Mouse (Mus musculus) right cerebral cortex, postnatal 25 days (tissue): ENCODE data around the gene Gm10840.
"Not testable (repeated sequence)": the region's sequence is repeated elsewhere in the genome, so short reads cannot be mapped to it uniquely, and the experiment has no call there.

Source experiments
- DNase-seq: peaks from one replicate; pipeline ENCODE4 v3.0.0; 2022

The Gm10840 gene

GRCm38 (mm10) chr11:106160841-106161721 is at the start of gene Gm10840, which contains the start of gene Limd2:
Gene Gm10840 (plus strand): TSS chr11:106160850.
Gene Limd2 (minus strand): TSS chr11:106160860.
- peak; percentile 89 for DNase-seq

- DNase-seq: no peak
Observed at GRCm38 (mm10) chr11:106111688-106112087, 49.0 kb upstream of the Gm10840 start.

GRCm38 (mm10) chr11:106122221-106122620 is 38.4 kb upstream of the Gm10840 start:
- DNase-seq: no peak

- DNase-seq: no peak
Observed at GRCm38 (mm10) chr11:106122736-106123135, 37.9 kb upstream of the Gm10840 start.

DNA sequence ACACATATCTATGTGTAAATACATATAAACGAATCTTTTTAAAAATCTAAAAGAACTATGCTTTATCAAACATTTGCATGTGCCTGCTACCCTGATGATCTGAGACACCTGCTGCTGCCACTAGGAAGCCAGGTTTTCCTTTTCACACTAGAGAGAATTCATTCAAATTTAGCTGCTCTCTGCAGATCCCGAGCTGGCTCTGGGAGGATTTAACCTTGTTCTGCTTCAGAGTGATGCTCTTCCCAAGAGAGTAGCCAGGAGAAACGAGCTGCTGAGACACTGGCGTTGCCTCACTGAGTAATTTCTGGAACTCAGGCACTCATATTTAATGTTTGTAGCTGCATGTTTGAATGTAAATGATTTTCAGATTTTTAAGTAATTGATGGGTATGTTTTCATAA is 35.9 kb upstream of the Gm10840 start:
- DNase-seq: no peak

GRCm38 (mm10) chr11:106125827-106126226 is 34.8 kb upstream of the Gm10840 start:
- no peak for DNase-seq

DNA sequence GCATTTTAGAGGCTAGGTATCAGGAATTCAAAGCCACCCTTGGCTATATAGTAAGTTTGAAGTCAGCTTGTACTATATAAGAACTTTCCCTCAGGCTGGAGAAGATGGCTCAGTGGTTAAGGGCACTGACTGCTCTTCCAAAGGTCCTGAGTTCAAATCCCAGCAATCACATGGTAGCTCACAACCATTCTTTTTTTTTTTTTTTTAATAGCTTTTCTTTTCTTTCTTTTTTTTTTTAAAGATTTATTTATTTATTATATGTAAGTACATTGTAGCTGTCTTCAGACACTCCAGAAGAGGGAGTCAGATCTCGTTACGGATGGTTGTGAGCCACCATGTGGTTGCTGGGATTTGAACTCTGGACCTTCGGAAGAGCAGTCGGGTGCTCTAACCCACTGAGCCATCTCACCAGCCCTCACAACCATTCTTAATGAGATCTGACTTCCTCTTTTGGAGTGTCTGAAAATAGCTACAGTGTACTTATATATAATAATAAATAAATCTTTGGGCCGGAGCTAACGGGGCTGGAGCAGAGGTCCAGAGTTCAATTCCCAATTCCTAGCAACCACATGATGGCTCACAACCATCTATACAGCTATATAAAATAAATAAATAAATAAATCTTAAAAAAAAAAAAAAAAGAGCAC is 33.8 kb upstream of the Gm10840 start:
- DNase-seq: not testable (repeated sequence)

- DNase-seq: no peak
Observed at GRCm38 (mm10) chr11:106129477-106129876, 31.2 kb upstream of the Gm10840 start.

GRCm38 (mm10) chr11:106132516-106132915 is 28.1 kb upstream of the Gm10840 start:
- DNase-seq: no peak

DNA sequence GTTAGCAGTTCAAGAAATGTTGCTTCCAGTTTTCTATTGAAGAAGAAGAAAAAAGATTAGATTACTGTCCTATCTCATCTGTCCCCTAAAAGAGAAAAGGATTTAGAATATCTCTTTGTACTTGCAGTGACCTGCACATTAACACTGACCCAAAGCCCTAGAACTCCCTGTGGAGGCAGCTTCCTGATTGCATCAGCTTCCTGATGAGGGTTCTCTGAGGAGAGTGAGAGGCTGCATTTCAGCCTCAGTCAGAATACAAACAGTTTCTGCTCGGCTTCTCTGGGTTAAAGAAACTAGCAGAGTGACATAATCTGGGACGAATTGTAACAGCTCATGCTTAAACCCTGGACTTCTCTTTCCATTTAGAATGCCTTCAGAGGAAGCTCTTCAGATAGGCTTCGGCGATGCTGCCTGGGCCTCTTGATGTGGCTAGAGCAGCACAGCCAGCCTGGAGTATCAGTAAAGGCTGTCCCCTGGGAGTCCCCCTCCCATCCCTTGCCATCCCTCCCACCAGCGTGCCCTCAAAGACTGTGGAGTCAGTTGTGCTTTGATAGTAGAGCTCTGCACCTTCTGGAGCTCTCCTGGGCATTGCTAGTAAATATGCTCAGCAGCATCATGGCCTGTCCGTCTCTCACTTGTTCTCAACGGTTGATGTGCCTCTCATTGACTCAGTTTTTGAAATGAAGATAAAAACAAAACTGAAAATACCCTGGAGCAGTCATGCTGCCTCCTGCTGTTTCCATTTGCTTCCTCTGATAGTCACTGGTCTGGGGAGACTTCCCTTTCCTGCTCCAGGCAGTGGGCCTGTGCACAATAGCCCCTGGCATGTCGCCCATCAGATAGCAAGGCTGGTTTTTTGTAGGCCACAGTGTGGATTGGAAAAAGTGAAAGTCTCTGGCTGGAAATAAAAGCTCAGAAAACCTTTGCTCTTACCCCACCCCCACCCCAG is 25.8 kb upstream of the Gm10840 start:
- DNase-seq: no peak

- no peak for DNase-seq
Observed at GRCm38 (mm10) chr11:106151219-106151618, 9.4 kb upstream of the Gm10840 start.

GRCm38 (mm10) chr11:106152132-106152531 is 8.5 kb upstream of the Gm10840 start:
- DNase-seq: peak; percentile 52

DNA sequence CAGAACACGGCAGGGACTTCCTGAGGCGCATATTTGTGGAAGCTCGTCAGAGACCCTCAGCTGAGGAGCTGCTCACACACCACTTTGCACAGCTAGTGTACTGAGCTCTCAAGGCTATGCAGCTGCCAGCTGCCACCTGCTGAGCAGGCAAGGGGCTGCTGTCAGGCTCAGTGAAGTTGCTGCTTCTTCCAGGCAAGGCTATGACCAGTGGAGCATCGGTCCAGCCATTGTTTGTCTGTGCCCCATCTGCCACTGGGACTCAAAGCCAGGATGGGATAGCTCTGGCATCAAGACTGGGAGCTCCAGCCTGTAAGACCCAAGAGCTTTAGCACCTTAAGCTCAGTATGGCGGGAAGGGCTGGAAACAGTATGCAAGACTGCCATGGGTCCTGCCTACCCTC is 6.6 kb upstream of the Gm10840 start:
- no peak for DNase-seq

GRCm38 (mm10) chr11:106154770-106155169 is 5.9 kb upstream of the Gm10840 start:
- DNase-seq: no peak

DNA sequence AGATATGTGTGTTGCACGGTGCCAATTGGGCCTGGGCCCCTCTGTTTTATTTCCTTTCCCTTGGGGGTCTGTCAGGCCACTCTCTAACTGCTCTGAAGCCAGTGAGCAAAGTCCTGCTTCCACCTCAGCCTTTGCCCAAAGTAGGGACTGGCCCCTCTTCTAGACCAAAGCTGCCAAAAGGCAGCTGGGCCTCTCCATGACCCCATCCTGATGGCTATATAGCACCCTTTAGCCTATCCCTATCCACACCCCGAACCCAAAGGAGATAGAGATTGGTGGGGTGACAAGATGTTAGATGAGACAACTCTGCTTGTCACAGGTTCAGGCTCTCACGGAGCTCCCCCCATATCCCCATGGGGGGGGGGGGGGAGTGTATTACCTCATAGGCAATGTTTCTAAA is 4.9 kb upstream of the Gm10840 start:
- no peak for DNase-seq

DNA sequence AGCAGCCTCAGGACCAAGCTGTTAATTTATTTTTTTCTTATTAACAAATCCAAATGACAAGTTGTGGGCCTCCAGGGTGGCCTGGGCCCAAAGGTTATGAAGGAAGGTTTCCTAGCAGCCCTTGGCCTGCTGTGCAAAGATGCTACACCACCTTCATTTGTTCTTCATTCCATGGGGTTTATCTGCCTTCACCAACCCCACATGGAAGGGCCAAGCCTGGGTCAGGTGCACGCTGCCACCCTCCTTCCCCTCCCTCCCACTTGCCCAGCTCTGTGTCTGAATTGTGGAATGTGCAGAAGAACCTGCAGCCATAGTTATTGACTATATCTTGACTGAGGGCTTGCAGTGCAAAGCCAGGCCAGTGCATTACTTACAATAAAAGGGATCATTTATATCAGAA is 4.4 kb upstream of the Gm10840 start:
- DNase-seq: no peak

GRCm38 (mm10) chr11:106157154-106157553 is 3.5 kb upstream of the Gm10840 start:
- no peak for DNase-seq

GRCm38 (mm10) chr11:106158081-106158929 is 2.3 kb upstream of the Gm10840 start:
- peak; percentile 52 for DNase-seq

GRCm38 (mm10) chr11:106158930-106159215 is 1.8 kb upstream of the Gm10840 start:
- DNase-seq: peak; percentile 31

DNA sequence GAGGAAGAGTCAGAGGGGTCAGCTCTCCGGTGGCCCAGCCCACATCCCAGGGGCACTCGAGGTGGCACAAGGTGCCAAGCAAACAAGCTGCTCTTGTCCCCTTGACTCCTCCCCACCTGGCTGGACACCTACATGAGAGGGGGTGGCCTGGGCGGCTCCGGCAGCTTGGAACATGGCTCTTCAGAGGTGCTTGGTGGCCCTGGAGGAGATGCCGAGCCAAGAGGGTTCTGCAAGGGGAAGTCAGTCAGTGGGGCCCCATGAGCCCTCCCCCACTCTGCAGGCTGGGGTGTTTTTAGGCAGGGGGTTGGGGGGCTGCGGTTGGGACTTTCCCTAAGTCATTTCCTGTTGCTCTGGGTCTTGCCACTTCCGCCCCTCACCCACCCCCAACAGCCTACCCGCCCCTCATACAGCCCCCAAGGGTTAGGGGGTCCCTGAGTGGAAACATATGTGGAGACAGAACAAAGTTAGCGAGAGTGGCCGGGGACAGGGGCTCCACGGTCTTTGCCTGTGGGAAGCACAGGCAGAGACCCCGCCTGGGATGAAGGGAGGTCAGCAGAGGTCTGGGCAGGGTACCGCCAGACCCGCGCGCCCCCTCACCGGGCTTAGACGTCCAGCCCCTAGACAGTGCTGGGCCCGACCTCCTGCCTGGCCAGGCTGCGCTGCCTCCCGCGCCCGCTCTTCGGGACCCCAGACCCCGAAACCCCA is 1.3 kb upstream of the Gm10840 start:
- DNase-seq: peak; percentile 58
